Mouse (Mus musculus): ENCODE results near the gene Jpt1. TPM values are rescaled to one million over a fixed set of nuclear protein-coding genes. Genes with fewer than 3 reads are reported as not detected.

The Jpt1 gene
- polyA plus RNA-seq, 1 experiment from 2014 or later = 654 TPM

- no peak for DNase-seq (ENCODE audit: low spot score)
- no peak overlapping the region for H3K27ac ChIP-seq (replicated peaks; ENCODE audit: low read depth, low read length)
- H3K4me2 ChIP-seq (ENCODE audit: low read depth, low read length) = no peak overlapping the region
- ATAC-seq (replicated peaks; ENCODE audit: insufficient number of reproducible peaks, low FRiP score, low TSS enrichment, low read depth) = no peak
- no peak overlapping the region for H3K9ac ChIP-seq (replicated peaks; ENCODE audit: low read length)
- no peaks in the 10 kb centered on the region for H3K27me3 ChIP-seq (ENCODE audit: control insufficient read depth, insufficient read depth, low read length)
- WGBS = 65% methylated on average over 4 of the region's 4 CpGs
- H3K36me3 ChIP-seq (replicated peaks; ENCODE audit: control insufficient read depth, insufficient read depth, low read depth, low read length) = no peaks in the 10 kb centered on the region
- no peaks in the 10 kb centered on the region for H3K4me1 ChIP-seq (ENCODE audit: control insufficient read depth, insufficient read depth, low read length)
- no peak overlapping the region for H3K4me3 ChIP-seq (ENCODE audit: low read depth, low read length)
- H3K9me3 ChIP-seq (replicated peaks; ENCODE audit: control insufficient read depth, low read length) = no peaks in the 10 kb centered on the region
Observed at GRCm38 (mm10) chr11:115453306-115453705, 60.9 kb downstream of the Jpt1 start.

DNA sequence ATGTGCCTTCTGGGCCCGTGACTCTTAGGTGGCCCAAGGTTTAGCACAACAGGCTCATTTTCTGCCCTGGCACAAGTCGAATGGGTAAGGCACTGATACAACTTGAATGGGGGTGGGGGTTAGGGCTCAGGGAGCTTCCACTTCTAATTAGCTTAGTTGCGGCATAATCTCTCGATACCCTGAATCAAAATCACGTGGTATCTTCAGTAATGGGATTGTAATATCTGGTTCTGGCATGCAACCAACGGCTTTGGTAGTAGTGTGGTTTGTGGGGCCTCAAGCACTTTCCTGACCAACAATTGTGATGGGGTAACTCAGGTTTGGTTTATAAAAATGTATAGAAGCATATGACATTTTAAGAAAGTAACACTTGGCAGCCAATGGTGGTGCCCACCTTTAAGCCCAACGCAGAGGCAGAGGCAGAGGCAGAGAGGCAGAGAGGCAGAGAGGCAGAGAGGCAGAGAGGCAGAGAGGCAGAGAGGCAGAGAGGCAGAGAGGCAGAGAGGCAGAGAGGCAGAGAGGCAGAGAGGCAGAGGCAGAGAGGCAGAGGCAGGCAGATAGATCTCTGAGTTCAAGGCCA, 61.8 kb downstream of the Jpt1 start:
- DNase-seq (ENCODE audit: low spot score) (no peak), ATAC-seq (replicated peaks; ENCODE audit: insufficient number of reproducible peaks, low FRiP score, low TSS enrichment, low read depth) (no peak)

GRCm38 (mm10) chr11:115451781-115452241, 62.4 kb downstream of the Jpt1 start:
- no peaks in the 10 kb centered on the region for H3K9me3 ChIP-seq (replicated peaks; ENCODE audit: control insufficient read depth, low read length)
- H3K4me1 ChIP-seq (ENCODE audit: control insufficient read depth, insufficient read depth, low read length) = 0 out of 2 replicates have a peak, but pooled peaks cover under 1% of the 10 kb centered on the region
- H3K27ac ChIP-seq (replicated peaks; ENCODE audit: low read depth, low read length) = no peak overlapping the region
- H3K27me3 ChIP-seq (ENCODE audit: control insufficient read depth, insufficient read depth, low read length) = no peaks in the 10 kb centered on the region
- H3K36me3 ChIP-seq (replicated peaks; ENCODE audit: control insufficient read depth, insufficient read depth, low read depth, low read length) = no peaks in the 10 kb centered on the region
- H3K9ac ChIP-seq (replicated peaks; ENCODE audit: low read length) = no peak overlapping the region
- WGBS = 86% methylated on average over 8 of the region's 8 CpGs
- no peak overlapping the region for H3K4me2 ChIP-seq (ENCODE audit: low read depth, low read length)
- no peak for ATAC-seq (replicated peaks; ENCODE audit: insufficient number of reproducible peaks, low FRiP score, low TSS enrichment, low read depth)
- H3K4me3 ChIP-seq (ENCODE audit: low read depth, low read length) = no peak overlapping the region
- DNase-seq (ENCODE audit: low spot score) = no peak

More for the DNA sequence above, 61.8 kb downstream of the Jpt1 start:
- H3K4me1 ChIP-seq (ENCODE audit: control insufficient read depth, insufficient read depth, low read length) = no peaks in the 10 kb centered on the region
- H3K36me3 ChIP-seq (replicated peaks; ENCODE audit: control insufficient read depth, insufficient read depth, low read depth, low read length) = no peaks in the 10 kb centered on the region
- no peaks in the 10 kb centered on the region for H3K9me3 ChIP-seq (replicated peaks; ENCODE audit: control insufficient read depth, low read length)
- no peak overlapping the region for H3K9ac ChIP-seq (replicated peaks; ENCODE audit: low read length)
- H3K4me3 ChIP-seq (ENCODE audit: low read depth, low read length) = no peak overlapping the region
- H3K27me3 ChIP-seq (ENCODE audit: control insufficient read depth, insufficient read depth, low read length) = no peaks in the 10 kb centered on the region
- 83% methylated on average over 7 of the region's 7 CpGs for WGBS
- H3K4me2 ChIP-seq (ENCODE audit: low read depth, low read length) = no peak overlapping the region
- H3K27ac ChIP-seq (replicated peaks; ENCODE audit: low read depth, low read length) = no peak overlapping the region

- Histone ChIP-seq H3K4me2 (ENCODE audit: low read depth, low read length) (no peak overlapping the region), H3K9ac (replicated peaks; ENCODE audit: low read length) (no peak overlapping the region), H3K4me1 (ENCODE audit: control insufficient read depth, insufficient read depth, low read length) (0 out of 2 replicates have a peak, but pooled peaks cover 2% of the 10 kb centered on the region), H3K4me3 (ENCODE audit: low read depth, low read length) (no peak overlapping the region), H3K9me3 (replicated peaks; ENCODE audit: control insufficient read depth, low read length) (no peaks in the 10 kb centered on the region), H3K27me3 (ENCODE audit: control insufficient read depth, insufficient read depth, low read length) (no peaks in the 10 kb centered on the region), H3K36me3 (replicated peaks; ENCODE audit: control insufficient read depth, insufficient read depth, low read depth, low read length) (no peaks in the 10 kb centered on the region), H3K27ac (replicated peaks; ENCODE audit: low read depth, low read length) (no peak overlapping the region)
- DNase-seq (ENCODE audit: low spot score) = no peak
- 89% methylated on average over 7 of the region's 7 CpGs for WGBS
- no peak for ATAC-seq (replicated peaks; ENCODE audit: insufficient number of reproducible peaks, low FRiP score, low TSS enrichment, low read depth)
Observed at GRCm38 (mm10) chr11:115450176-115450575, 64.0 kb downstream of the Jpt1 start.

DNA sequence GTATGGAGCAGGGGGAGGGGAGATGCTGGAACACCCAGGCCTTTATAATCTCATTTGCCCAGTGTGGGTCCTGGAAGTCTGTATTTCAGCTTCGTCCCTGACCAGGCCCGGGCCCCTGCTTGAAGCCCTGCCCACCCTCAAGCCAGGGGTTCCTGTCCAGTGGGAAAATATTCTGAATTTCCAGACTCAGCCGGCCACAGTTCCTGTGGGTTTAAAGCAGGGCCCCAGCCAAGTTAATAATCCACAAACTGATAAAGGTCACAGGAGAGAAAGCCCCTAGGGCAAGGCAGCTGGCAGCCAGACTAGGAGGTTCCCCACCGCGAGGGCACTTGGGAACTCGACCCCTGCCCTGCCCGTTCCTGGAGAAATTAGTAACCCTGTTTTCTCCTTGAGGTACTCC, 65.2 kb downstream of the Jpt1 start:
- ATAC-seq (replicated peaks; ENCODE audit: insufficient number of reproducible peaks, low FRiP score, low TSS enrichment, low read depth) (no peak), DNase-seq (ENCODE audit: low spot score) (no peak)
- no peak overlapping the region for H3K4me2 ChIP-seq (ENCODE audit: low read depth, low read length)
- H3K36me3 ChIP-seq (replicated peaks; ENCODE audit: control insufficient read depth, insufficient read depth, low read depth, low read length) = no peaks in the 10 kb centered on the region
- no peak overlapping the region for H3K4me3 ChIP-seq (ENCODE audit: low read depth, low read length)
- no peaks in the 10 kb centered on the region for H3K9me3 ChIP-seq (replicated peaks; ENCODE audit: control insufficient read depth, low read length)
- no peaks in the 10 kb centered on the region for H3K27me3 ChIP-seq (ENCODE audit: control insufficient read depth, insufficient read depth, low read length)
- H3K27ac ChIP-seq (replicated peaks; ENCODE audit: low read depth, low read length) = no peak overlapping the region
- H3K4me1 ChIP-seq (ENCODE audit: control insufficient read depth, insufficient read depth, low read length) = peaks cover 2% of the 10 kb centered on the region; the same call in 1 of the 2 replicates
- no peak overlapping the region for H3K9ac ChIP-seq (replicated peaks; ENCODE audit: low read length)
- WGBS = 24% methylated on average over 7 of the region's 7 CpGs

- 81% methylated on average over 16 of the region's 16 CpGs for WGBS
- DNase-seq (ENCODE audit: low spot score) (no peak), ATAC-seq (replicated peaks; ENCODE audit: insufficient number of reproducible peaks, low FRiP score, low TSS enrichment, low read depth) (no peak)
- H3K9me3 ChIP-seq (replicated peaks; ENCODE audit: control insufficient read depth, low read length) = no peaks in the 10 kb centered on the region
- no peak overlapping the region for H3K4me3 ChIP-seq (ENCODE audit: low read depth, low read length)
- no peaks in the 10 kb centered on the region for H3K27me3 ChIP-seq (ENCODE audit: control insufficient read depth, insufficient read depth, low read length)
- H3K27ac ChIP-seq (replicated peaks; ENCODE audit: low read depth, low read length) = no peak overlapping the region
- no peak overlapping the region for H3K9ac ChIP-seq (replicated peaks; ENCODE audit: low read length)
- H3K36me3 ChIP-seq (replicated peaks; ENCODE audit: control insufficient read depth, insufficient read depth, low read depth, low read length) = no peaks in the 10 kb centered on the region
- H3K4me1 ChIP-seq (ENCODE audit: control insufficient read depth, insufficient read depth, low read length) = peaks cover 2% of the 10 kb centered on the region; the same call in 1 of the 2 replicates
- H3K4me2 ChIP-seq (ENCODE audit: low read depth, low read length) = no peak overlapping the region
Observed at GRCm38 (mm10) chr11:115448075-115448474, 66.1 kb downstream of the Jpt1 start.

Small RNAs within 50 kb of the gene (microRNA-seq; reads per million reads assigned to microRNA genes)
- gene Mir3968 (ENCODE audit: borderline number of aligned reads) = 1.9 reads per million

Other genes starting within 250 kb of the Jpt1 start
- 0.04 and 0.06 TPM in 2 replicates for gene Grin2c, start 247.1 kb downstream of the Jpt1 start, polyA plus RNA-seq (2014; fragmentation: Nextera tagmentation; extraction: Ambion mirVana)
- gene Fdxr, start 237.3 kb downstream of the Jpt1 start, polyA plus RNA-seq (2014; fragmentation: Nextera tagmentation; extraction: Ambion mirVana) = 12.4 and 12.5 TPM in 2 replicates
- gene Fads6, start 216.7 kb downstream of the Jpt1 start, polyA plus RNA-seq (2014; fragmentation: Nextera tagmentation; extraction: Ambion mirVana) = 0.14 and 0.28 TPM in 2 replicates
- not detected in 2 replicates for gene Otop2, start 207.2 kb downstream of the Jpt1 start, polyA plus RNA-seq (2014; fragmentation: Nextera tagmentation; extraction: Ambion mirVana)
- not detected in 2 replicates for gene Ush1g, start 192.3 kb downstream of the Jpt1 start, polyA plus RNA-seq (2014; fragmentation: Nextera tagmentation; extraction: Ambion mirVana)
- gene Otop3, start 179.7 kb downstream of the Jpt1 start, polyA plus RNA-seq (2014; fragmentation: Nextera tagmentation; extraction: Ambion mirVana) = not detected in 2 replicates
- gene Hid1, start 146.6 kb downstream of the Jpt1 start, polyA plus RNA-seq (2014; fragmentation: Nextera tagmentation; extraction: Ambion mirVana) = 6.9 and 7.1 TPM in 2 replicates
- 15.2 and 15.7 TPM in 2 replicates for gene Cdr2l, start 132.5 kb downstream of the Jpt1 start, polyA plus RNA-seq (2014; fragmentation: Nextera tagmentation; extraction: Ambion mirVana)
- 217 and 221 TPM in 2 replicates for gene Mrpl58, start 110.6 kb downstream of the Jpt1 start, polyA plus RNA-seq (2014; fragmentation: Nextera tagmentation; extraction: Ambion mirVana)
- 893 and 931 TPM in 2 replicates for gene Atp5h, start 94.4 kb downstream of the Jpt1 start, polyA plus RNA-seq (2014; fragmentation: Nextera tagmentation; extraction: Ambion mirVana)
- gene Kctd2, start 94.3 kb downstream of the Jpt1 start, polyA plus RNA-seq (2014; fragmentation: Nextera tagmentation; extraction: Ambion mirVana) = 18.8 and 21.0 TPM in 2 replicates
- gene Trim80, start 73.8 kb downstream of the Jpt1 start, polyA plus RNA-seq (2014; fragmentation: Nextera tagmentation; extraction: Ambion mirVana) = not detected in 2 replicates
- gene Slc16a5, start 51.9 kb downstream of the Jpt1 start, polyA plus RNA-seq (2014; fragmentation: Nextera tagmentation; extraction: Ambion mirVana) = 0.22 TPM in 1 of 2 replicates, not detected in the other
- gene Armc7, start 38.7 kb downstream of the Jpt1 start, polyA plus RNA-seq (2014; fragmentation: Nextera tagmentation; extraction: Ambion mirVana) = 8.1 and 8.7 TPM in 2 replicates
- 67.4 and 70.7 TPM in 2 replicates for gene Nt5c, start 22.5 kb downstream of the Jpt1 start, polyA plus RNA-seq (2014; fragmentation: Nextera tagmentation; extraction: Ambion mirVana)
- gene Sumo2, start 21.9 kb upstream of the Jpt1 start, polyA plus RNA-seq (2014; fragmentation: Nextera tagmentation; extraction: Ambion mirVana) = 1,638 and 1,712 TPM in 2 replicates
- 204 and 210 TPM in 2 replicates for gene Nup85, start 50.0 kb upstream of the Jpt1 start, polyA plus RNA-seq (2014; fragmentation: Nextera tagmentation; extraction: Ambion mirVana)
- 110 and 114 TPM in 2 replicates for gene Mrps7, start 89.5 kb upstream of the Jpt1 start, polyA plus RNA-seq (2014; fragmentation: Nextera tagmentation; extraction: Ambion mirVana)
- gene Gga3, start 89.7 kb upstream of the Jpt1 start, polyA plus RNA-seq (2014; fragmentation: Nextera tagmentation; extraction: Ambion mirVana) = 13.6 and 17.0 TPM in 2 replicates
- 15.8 and 18.2 TPM in 2 replicates for gene Mif4gd, start 98.6 kb upstream of the Jpt1 start, polyA plus RNA-seq (2014; fragmentation: Nextera tagmentation; extraction: Ambion mirVana)
- 19.9 and 20.2 TPM in 2 replicates for gene Slc25a19, start 113.9 kb upstream of the Jpt1 start, polyA plus RNA-seq (2014; fragmentation: Nextera tagmentation; extraction: Ambion mirVana)
- gene Grb2, start 194.2 kb upstream of the Jpt1 start, polyA plus RNA-seq (2014; fragmentation: Nextera tagmentation; extraction: Ambion mirVana) = 59.0 and 61.8 TPM in 2 replicates